Mouse (Mus musculus): ENCODE results near the gene Gm9936. TPM values are rescaled to one million over a fixed set of nuclear protein-coding genes. Genes with fewer than 3 reads are reported as not detected.

The Gm9936 gene
- not detected for polyA plus RNA-seq (2014; fragmentation: Illumina TruSeq; extraction: RNeasy Lipid Tissue Mini Kit (QIAGEN cat#74804); ENCODE audit: low replicate concordance)

DNA sequence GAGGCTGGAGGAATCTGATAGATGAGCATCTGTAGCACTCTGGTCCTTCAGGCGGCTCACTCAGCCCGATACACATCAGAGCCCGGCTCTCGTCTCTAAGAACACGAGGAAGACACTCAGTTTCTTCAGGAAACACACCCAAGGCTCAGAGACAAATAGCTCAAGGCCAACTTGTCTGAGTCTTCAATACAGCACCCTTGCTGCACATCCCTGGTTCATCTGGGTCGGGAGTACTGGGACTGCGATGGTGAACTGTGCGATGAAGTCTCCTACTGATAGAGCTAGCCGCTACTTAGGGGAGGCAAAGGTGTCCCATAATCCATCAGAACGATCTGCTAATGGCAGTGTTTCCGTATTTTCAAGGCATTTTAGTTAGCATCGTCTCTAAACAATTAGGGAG, at the start of gene Gm9936:
TSS of gene Gm9936 (minus strand) at position 101 of the 400 bp plus-strand sequence.

DNA sequence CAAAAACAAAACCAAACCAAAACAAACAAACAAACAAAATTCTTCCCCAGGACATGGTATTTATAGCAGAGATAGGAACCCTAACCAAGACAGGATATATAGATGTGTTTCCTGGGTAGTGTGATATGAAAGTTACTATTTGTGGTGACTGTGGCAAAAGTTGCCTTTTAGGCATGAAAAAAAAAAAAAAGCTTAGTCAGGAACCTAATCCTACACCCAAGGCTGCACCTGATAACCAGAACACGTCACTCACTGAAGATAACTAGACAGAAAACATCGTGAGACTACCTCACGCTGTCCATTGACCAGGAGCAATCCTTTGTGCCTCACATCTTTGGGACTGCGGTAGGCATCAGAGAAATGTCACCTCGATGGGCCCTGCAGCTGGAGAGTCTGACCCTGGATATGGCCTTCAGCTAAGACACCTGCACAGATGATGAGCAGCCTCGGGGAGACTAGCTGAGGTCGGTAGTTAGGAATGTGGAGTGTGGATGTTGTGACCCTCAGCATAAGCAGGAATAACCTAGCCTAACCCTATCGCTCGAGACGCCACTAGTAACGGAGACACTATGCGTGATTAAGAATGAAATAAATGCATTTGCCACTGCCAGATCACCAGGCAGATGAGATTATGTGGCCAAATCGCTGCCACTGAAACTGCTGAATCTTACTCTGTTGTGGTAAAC, 38.3 kb upstream of the Gm9936 start, which contains the start of gene Oasl2:
TSS of gene Oasl2 (plus strand) at position 249 of the 686 bp plus-strand sequence.

DNA sequence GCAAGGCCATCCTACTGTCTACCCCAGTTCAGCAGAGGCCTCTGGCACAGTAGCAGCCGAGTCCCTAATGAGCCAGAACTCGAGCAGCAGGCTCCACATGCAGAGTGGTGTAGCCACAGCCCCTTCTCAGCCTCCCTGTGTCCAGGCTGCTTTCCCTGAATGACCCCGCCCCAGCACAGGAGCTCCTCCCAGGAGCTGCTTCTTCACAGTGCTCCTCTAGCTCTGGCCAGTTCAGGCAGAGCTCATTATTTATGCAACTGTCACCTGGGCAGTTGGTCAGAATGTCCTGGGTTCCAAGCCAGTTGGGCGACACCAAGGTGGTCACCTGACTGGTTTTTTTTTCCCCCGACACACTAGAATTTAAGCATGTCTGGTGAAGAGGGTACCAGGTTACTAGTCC, 5.1 kb downstream of the Gm9936 start, which contains the start of gene 4930519G04Rik:
TSS of gene 4930519G04Rik (plus strand) at position 301 of the 400 bp plus-strand sequence.

DNA sequence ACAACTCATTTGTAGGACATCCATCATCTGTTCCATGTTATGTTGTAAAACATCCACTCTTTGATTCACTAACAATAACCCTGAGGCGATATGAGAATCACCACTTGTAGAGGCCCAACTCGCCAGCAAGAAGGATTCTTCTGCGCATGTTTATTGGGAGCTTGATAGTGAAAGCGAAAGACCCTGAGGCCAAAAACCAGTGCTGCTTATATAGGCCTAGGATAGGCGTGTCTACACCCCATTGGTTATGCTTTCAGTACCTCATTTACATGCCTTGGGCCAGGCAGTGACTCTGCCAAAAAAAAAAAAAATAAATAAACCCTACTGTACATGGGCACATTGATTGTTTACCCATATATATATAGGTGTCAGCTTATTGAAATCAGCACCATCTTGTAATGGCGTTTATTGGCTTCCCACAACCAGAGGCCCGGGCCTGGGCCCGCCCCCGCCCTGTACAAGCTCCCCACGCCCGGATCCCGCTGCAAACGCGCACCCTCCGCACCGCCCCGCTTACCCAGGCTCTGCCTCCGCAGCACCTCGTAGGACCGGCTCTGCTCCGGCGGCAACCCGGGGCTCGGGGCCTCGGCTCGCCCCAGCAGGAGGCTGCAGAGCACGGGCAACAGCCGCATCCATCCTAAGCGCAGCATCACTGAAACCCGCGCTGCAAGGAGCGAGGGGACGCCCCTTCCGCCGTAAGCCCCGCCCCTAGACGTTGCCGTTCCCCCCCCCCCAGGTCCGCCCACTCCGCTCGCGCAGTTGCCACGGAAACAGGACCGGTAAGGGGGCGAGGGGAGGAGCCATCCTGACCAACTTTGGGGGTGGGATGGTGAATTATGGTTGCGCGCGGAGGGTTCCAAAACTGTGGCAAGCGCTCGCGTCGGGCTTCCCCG, 35.4 kb downstream of the Gm9936 start, which contains the start of gene 1500011B03Rik:
TSS of gene 1500011B03Rik (minus strand) at position 673 of the 893 bp plus-strand sequence.

Other genes starting within 250 kb of the Gm9936 start
- gene Trpv4, start 200.3 kb downstream of the Gm9936 start, polyA plus RNA-seq (2014; fragmentation: Illumina TruSeq; extraction: RNeasy Lipid Tissue Mini Kit (QIAGEN cat#74804); ENCODE audit: low replicate concordance): not detected
- gene Gltp, start 167.7 kb downstream of the Gm9936 start, polyA plus RNA-seq (2014; fragmentation: Illumina TruSeq; extraction: RNeasy Lipid Tissue Mini Kit (QIAGEN cat#74804); ENCODE audit: low replicate concordance): 36.0 TPM
- gene Tchp, start 150.9 kb downstream of the Gm9936 start, polyA plus RNA-seq (2014; fragmentation: Illumina TruSeq; extraction: RNeasy Lipid Tissue Mini Kit (QIAGEN cat#74804); ENCODE audit: low replicate concordance): 0.82 TPM
- gene Ankrd13a, start 84.0 kb downstream of the Gm9936 start, polyA plus RNA-seq (2014; fragmentation: Illumina TruSeq; extraction: RNeasy Lipid Tissue Mini Kit (QIAGEN cat#74804); ENCODE audit: low replicate concordance): 87.8 TPM
- 9.3 TPM for gene Git2, start 83.2 kb downstream of the Gm9936 start, polyA plus RNA-seq (2014; fragmentation: Illumina TruSeq; extraction: RNeasy Lipid Tissue Mini Kit (QIAGEN cat#74804); ENCODE audit: low replicate concordance)
- gene 1500011B03Rik, start 35.2 kb downstream of the Gm9936 start, polyA plus RNA-seq (2014; fragmentation: Illumina TruSeq; extraction: RNeasy Lipid Tissue Mini Kit (QIAGEN cat#74804); ENCODE audit: low replicate concordance): 14.9 TPM
- gene 4930519G04Rik, start 5.0 kb downstream of the Gm9936 start, polyA plus RNA-seq (2014; fragmentation: Illumina TruSeq; extraction: RNeasy Lipid Tissue Mini Kit (QIAGEN cat#74804); ENCODE audit: low replicate concordance): not detected
- gene Oasl2, start 38.3 kb upstream of the Gm9936 start, polyA plus RNA-seq (2014; fragmentation: Illumina TruSeq; extraction: RNeasy Lipid Tissue Mini Kit (QIAGEN cat#74804); ENCODE audit: low replicate concordance): 113 TPM
- gene Oasl1, start 64.6 kb upstream of the Gm9936 start, polyA plus RNA-seq (2014; fragmentation: Illumina TruSeq; extraction: RNeasy Lipid Tissue Mini Kit (QIAGEN cat#74804); ENCODE audit: low replicate concordance): 8.4 TPM
- gene 2210016L21Rik, start 83.5 kb upstream of the Gm9936 start, polyA plus RNA-seq (2014; fragmentation: Illumina TruSeq; extraction: RNeasy Lipid Tissue Mini Kit (QIAGEN cat#74804); ENCODE audit: low replicate concordance): 0.41 TPM
- not detected for gene Hnf1a, start 112.4 kb upstream of the Gm9936 start, polyA plus RNA-seq (2014; fragmentation: Illumina TruSeq; extraction: RNeasy Lipid Tissue Mini Kit (QIAGEN cat#74804); ENCODE audit: low replicate concordance)
- gene Sppl3, start 152.5 kb upstream of the Gm9936 start, polyA plus RNA-seq (2014; fragmentation: Illumina TruSeq; extraction: RNeasy Lipid Tissue Mini Kit (QIAGEN cat#74804); ENCODE audit: low replicate concordance): 60.7 TPM
- gene Gm10401, start 239.6 kb upstream of the Gm9936 start, polyA plus RNA-seq (2014; fragmentation: Illumina TruSeq; extraction: RNeasy Lipid Tissue Mini Kit (QIAGEN cat#74804); ENCODE audit: low replicate concordance): not detected

Data from small intestine, adult 10 weeks (tissue).